Mouse (Mus musculus) spleen, postnatal 14 days (tissue): ENCODE measurements around the gene Mcidas.

ENCODE experiments used
- DNase-seq, 2 experiments: peaks; one replicate each; pipeline ENCODE4 v3.0.0; 2021 to 2022; ENCODE audit warnings: low spot score in 2 of 2

Gene Mcidas

DNA sequence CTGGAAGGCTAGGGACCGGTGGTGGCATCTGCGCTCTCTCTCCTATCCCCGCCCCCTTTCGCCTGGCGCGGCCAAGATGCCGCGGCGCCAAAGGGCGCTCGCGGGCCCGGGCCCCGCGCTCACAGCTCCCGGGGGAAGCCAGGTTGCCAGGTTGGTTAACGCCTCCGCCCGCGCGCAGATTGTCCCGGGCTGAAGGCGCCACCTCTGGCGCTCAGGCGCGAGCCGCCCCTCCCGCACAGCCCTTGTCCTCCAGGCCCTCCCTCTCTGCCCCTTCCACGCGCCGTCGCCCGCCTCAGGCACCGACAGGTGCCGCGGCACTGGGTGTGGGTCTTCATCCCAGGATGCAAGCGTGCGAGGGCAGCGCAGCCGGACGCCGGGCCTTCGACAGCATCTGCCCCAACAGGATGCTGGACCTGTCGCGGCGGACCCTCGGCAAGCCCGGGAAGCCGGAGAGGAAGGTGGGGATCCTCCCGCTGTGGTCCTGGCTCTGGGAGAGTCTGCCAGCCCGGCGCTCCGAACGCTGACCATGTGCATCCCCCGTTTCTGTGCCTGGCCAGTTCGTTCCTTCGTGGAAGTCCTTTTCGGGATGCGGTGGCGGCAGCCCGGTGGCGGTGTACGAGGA is at the start of gene Mcidas:
Gene Mcidas (plus strand): TSS at position 315 of the 622 bp plus-strand sequence.
- DNase-seq = no peak

- no peak for DNase-seq
Observed at GRCm38 (mm10) chr13:112945312-112945711, 48.3 kb upstream of the Mcidas start.

GRCm38 (mm10) chr13:112945900-112946299 is 47.7 kb upstream of the Mcidas start:
- no peak for DNase-seq

DNA sequence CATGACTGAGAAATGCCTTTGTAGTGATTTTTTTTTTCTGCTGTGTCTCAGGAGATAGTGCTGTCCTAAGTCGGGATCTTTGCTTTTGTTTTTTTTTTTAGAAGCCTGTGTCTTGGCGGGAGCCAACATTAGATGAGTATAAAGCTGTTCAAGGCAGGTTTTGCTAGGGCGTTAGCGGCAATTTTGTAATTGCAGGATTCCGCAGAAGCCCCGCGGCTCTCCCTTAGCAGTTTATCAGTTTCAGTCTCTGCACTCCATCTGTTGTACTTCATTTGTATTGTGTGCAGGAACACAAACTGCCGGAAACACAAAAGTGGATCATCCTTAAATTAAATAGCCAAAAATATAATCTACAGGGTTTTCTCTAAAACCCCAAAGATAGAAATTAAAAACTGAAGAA is 39.6 kb upstream of the Mcidas start:
- no peak for DNase-seq

DNA sequence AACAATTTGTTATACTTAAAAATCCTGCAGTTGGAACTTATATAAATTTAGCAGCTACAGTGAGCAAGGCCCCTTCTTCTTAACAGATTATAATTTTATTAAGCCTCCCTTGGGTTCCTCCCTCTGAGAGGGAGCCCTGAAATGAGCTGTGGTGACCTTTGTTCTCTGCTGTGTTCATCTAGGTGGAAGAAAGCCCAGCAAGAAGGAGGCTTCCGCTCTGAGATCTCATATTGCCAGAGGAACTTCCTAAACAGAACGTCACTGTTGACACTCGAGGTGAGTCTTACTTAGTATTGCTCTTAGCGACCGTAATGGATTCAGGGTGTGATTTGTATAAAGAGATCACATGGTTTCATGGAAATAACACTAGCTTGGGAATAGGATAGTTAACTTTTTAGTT is 30.6 kb upstream of the Mcidas start:
- DNase-seq = no peak

- no peak for DNase-seq
Observed at GRCm38 (mm10) chr13:112964421-112964820, 29.2 kb upstream of the Mcidas start.

DNA sequence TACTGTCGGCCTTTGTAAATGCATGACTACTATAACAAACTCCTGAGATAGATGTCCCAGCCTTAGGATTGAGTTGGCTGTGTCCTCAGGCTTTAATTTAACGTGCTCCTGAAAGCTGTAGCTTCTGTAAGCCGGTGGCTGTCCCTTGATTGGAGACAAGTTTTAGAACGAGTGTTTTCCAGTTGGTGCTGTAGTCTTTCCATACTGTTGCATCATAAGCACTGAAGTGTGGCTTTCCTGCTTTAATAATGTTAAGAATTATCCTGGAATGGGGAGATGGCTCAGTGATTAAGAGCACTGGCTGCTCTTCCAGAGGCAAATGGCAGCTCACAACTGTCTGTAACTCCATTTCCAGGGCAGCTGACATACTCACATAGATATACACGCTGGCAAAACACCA is 26.4 kb upstream of the Mcidas start:
- DNase-seq = no peak

DNA sequence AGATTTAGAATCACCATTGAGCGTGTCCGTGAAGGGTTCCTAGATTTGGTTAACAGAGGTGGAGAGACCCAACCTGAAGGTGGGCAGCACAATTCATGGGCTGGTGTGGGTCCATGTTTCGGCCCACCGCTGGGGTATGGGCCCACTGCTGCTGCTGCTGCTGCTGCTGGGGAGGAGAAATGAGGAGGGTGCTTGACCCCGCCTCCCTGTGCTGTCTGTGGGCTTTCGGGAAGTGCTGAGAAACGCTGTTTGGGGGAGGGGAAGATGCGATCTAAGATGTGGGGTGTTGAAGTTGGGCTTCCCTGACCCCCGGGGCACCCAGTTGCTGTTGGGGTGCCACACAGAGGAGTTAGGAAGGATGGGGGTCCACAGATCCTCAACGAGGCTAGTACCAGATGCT is 16.9 kb upstream of the Mcidas start:
- no peak for DNase-seq

DNA sequence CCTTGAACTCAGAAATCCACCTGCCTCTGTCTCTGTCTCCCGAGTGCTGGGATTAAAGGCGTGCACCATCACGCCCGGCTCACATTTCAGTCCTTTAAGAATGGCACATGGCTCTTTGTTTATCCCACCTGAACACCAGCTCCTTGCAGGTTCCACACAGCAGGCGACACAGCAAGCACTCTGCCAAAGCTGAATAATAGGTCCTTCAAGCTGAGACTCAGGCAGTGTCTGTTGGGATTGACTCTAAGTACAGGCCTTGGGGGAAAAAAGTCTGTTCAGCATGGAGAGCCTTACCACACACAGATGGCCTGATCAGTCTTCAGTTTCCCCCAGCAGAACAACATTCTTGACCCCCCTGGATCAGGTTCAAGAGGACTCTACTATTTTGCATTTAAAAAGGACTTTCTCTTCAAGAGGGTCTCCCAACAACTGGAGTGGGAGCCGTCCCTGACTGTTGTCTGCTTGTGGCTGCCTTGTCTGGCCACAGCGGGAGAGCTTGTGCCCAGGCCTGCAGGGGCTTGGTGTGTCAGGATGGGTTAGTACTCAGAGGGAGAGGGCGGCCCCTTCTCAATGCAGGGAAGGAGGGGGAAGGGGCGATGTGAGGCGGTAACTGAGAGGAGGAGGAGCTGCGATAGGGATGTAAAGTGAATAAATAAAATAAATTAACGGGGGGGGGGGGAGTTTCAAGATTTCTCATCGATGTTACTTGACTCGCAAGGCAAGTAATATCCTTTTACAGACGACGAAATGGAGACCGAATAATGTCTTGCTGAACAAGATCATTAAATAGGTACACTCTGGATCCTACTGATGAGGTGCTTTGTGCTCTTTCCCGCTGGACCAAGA is 7.8 kb upstream of the Mcidas start:
- no peak for DNase-seq

GRCm38 (mm10) chr13:112986451-112986950 is 7.1 kb upstream of the Mcidas start:
- DNase-seq = no peak

GRCm38 (mm10) chr13:112987532-112987943 is 6.1 kb upstream of the Mcidas start, which contains the start of gene Ccno:
Ccno (plus strand) TSS chr13:112987802.
- peak; percentile 51 to 62 for DNase-seq

- no peak for DNase-seq
Observed at GRCm38 (mm10) chr13:112987991-112988390, 5.7 kb upstream of the Mcidas start.

DNA sequence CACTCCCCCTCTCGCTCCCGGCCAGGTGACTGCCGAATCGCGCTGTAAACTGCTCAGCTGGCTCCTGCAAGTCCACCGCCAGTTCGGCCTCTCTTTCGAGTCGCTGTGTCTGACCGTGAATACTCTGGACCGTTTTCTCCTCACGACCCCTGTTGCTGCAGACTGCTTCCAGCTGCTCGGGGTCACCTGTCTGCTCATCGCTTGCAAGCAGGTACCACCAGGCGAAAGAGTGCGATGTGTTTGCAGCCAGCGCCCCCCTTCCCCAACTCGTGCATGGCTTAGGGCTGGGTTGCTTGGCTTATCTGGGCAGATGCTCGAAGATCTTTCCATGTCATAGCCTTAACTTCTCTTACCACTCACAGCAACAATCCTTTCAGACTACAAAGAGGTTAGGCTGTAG is 4.8 kb upstream of the Mcidas start:
- DNase-seq = no peak

DNA sequence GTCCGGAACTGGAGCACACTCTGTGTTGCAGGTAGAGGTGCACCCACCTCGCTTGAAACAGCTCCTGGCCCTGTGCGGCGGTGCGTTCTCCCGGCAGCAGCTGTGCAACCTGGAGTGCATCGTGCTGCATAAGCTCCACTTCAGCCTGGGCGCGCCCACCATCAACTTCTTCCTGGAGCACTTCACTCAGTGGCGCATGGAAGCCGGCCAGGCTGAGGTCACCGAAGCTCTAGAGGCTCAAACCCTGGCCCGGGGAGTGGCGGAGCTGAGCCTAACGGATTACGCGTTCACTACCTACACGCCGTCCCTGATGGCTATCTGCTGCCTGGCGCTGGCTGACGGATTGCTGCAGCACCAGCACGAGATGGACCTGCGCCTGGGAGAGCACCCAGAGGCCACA is 4.1 kb upstream of the Mcidas start:
- no peak for DNase-seq

- DNase-seq = no peak
Observed at GRCm38 (mm10) chr13:112990346-112990745, 3.3 kb upstream of the Mcidas start.

DNA sequence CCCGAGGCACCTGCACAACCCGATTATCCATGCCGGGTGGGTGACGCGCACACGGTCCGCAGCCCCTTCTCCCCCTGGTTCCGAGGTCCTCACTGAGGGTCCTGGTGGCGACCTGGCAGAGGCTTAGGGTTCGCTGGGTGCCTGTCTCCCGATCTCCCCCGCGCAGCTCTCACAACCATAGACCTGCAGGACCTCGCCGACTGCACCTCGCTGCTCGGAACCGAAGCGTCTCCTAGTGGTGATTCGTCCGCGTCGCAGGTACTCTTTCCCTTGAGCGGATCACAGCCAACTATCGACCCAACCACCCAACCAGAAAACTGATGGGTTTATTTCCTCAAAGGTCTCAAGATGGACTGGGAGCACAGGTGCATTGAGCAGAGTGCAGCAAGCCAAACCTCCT is 546 bp downstream of the Mcidas start:
- DNase-seq = peak; percentile 19 to 40

- DNase-seq = no peak
Observed at GRCm38 (mm10) chr13:112996407-112996806, 2.8 kb downstream of the Mcidas start.

- DNase-seq = no peak
Observed at GRCm38 (mm10) chr13:112997369-112997768, 3.7 kb downstream of the Mcidas start.

DNA sequence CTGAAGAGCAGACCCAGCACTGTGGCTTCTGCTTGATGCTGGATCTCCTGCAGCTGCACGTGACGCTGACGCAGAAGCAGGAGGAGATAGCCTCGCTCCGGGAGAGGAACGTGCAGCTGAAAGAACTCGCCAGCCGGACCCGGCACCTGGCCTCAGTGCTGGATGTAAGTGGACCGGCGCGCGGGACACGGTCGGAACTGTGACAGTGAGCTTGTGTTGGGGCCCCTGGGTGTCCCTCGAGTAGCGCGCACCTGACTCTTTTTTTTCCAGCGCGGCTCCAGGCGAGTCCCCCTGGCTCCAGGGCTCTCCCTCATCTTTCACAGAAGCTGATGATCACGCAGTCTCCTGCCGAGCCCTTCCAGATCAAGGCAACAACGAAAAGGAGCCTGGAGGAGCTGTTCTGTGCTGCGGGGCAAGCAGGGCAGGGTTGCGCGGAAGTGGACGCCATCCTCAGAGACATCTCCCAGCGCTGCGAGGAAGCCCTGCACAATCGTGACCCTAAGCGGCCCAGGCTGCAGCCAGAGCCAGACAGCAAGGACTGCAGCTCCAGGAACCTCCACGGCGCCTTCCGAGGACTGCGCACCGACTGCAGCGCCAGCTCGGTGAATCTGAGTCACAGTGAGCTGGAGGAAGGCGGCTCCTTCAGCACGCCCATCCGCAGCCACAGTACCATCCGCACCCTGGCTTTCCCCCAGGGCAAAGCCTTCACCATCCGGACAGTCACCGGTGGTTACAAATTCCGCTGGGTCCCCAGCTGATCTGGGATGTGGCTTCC is 5.0 kb downstream of the Mcidas start:
- DNase-seq = no peak

GRCm38 (mm10) chr13:113000090-113000489 is 6.4 kb downstream of the Mcidas start:
- DNase-seq = no peak

GRCm38 (mm10) chr13:113000576-113001318 is 7.1 kb downstream of the Mcidas start:
- DNase-seq = no peak

GRCm38 (mm10) chr13:113012683-113013082 is 19.0 kb downstream of the Mcidas start:
- no peak for DNase-seq
